ENCODE assay signal across 8 mouse cellular contexts in the genomic region with DNA sequence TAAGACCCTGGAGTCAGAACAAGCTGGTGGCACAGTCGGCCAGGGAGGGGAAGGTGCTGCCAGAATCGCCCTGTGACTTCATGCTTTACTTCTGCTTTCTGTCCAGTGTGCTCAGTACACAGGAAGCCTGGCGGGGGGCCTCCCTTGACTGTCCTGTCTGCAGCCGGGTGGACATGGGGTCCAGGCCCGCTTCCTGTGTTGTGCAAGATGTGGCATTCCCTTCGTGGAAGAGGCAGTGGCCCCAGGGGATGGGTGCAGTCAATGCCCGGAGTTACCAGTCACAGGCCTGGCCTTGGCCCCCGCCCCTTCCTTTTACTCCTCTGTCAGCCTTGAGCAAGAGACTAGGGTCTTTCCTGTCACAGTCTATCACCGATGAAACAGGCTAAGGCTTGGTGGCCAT.
DNase-seq lines count a peak whose midpoint lies in the region; ATAC-seq and TF ChIP-seq lines count a peak whose summit lies in the region.
"Had no signal": no experiment of that assay in that cellular context is flagged by ENCODE, and none has a peak within 500 bp of the region (broad histone marks: within the 10 kb centered on the region; RNA-seq: fewer than 3 reads in every experiment).

No protein-coding gene starts in this region.

- no peak for TF ChIP-seq CTCF in cerebellum, adult 2 months (IDR thresholded peaks at IDR 0.05; ENCODE audit: borderline replicate concordance, insufficient read depth, low read depth, low read length)

- H3K4me2 ChIP-seq in midbrain, embryonic 11.5 days, result no peak overlapping the region

- intact Hi-C loops in heart, postnatal 36 days (cut with DNase I), result no loop called here

- WGBS in cerebellum, adult 2 months, result 72% methylated on average over 9 of the region's 9 CpGs
- WGBS in midbrain, embryonic 11.5 days, result 74% methylated on average over 9 of the region's 9 CpGs

- no peaks in the 10 kb centered on the region for H3K27me3 ChIP-seq in cerebellum, adult 2 months (ENCODE audit: control insufficient read depth, insufficient read depth, low read length)
- no peaks in the 10 kb centered on the region for H3K27me3 ChIP-seq in midbrain, embryonic 11.5 days (ENCODE audit: control insufficient read depth, insufficient read depth, low read length)

- ATAC-seq in midbrain, embryonic 11.5 days (ENCODE audit: low FRiP score), result no peak

- H3K9ac ChIP-seq in midbrain, embryonic 11.5 days (ENCODE audit: low read length), result no peak overlapping the region

- no peak overlapping the region for H3K4me3 ChIP-seq in cerebellum, adult 2 months (replicated peaks; ENCODE audit: insufficient read depth, low read depth, low read length)
- H3K4me3 ChIP-seq in midbrain, embryonic 11.5 days (ENCODE audit: low read depth, low read length), result no peak overlapping the region
- H3K4me3 ChIP-seq: myocyte had no signal

- no peak for TF ChIP-seq POLR2A in cerebellum, adult 2 months (IDR thresholded peaks at IDR 0.05; ENCODE audit: borderline replicate concordance, insufficient read depth, low read length)

- H3K9me3 ChIP-seq in midbrain, embryonic 11.5 days (ENCODE audit: control insufficient read depth, low read length), result no peaks in the 10 kb centered on the region

- H3K36me3 ChIP-seq in midbrain, embryonic 11.5 days (ENCODE audit: control insufficient read depth, insufficient read depth, low read length), result no peaks in the 10 kb centered on the region

- H3K27ac ChIP-seq in cerebellum, adult 2 months (ENCODE audit: insufficient read depth, low read length), result no peak overlapping the region
- no peak overlapping the region for H3K27ac ChIP-seq in midbrain, embryonic 11.5 days (ENCODE audit: low read depth, low read length)

- DNase-seq in thymus, adult 18-20 months, result peak; percentile 29 to 31
- no peak for DNase-seq in thymus, postnatal 10 days (ENCODE audit: low spot score in 2 of 2)
- peak; percentile 53 to 63 for DNase-seq in heart, postnatal 36 days
- peak; percentile 60 for DNase-seq in lung, postnatal 14 days
- no peak for DNase-seq in cerebellum, adult 2 months
- no peak for DNase-seq in midbrain, embryonic 11.5 days (ENCODE audit: low spot score, missing footprints)
- no peak for DNase-seq in ovary, postnatal 10 days (ENCODE audit: low spot score)

- H3K4me1 ChIP-seq in cerebellum, adult 2 months (ENCODE audit: control insufficient read depth, insufficient read depth, low read length), result peaks cover 5% of the 10 kb centered on the region
- H3K4me1 ChIP-seq in midbrain, embryonic 11.5 days (ENCODE audit: control insufficient read depth, insufficient read depth, low read length), result no peaks in the 10 kb centered on the region; the same call in 1 of the 2 replicates

Comparison
In these comparisons a context has a peak if more than half of its experiments do, and no peak if none do; other contexts are left out.
1. DNase-seq: peak in thymus, adult 18-20 months (2 of 2), heart, postnatal 36 days (2 of 2) and lung, postnatal 14 days (single experiment); none in thymus, postnatal 10 days (0 of 2), cerebellum, adult 2 months (0 of 2), midbrain, embryonic 11.5 days (single experiment) and ovary, postnatal 10 days (single experiment).